Mouse (Mus musculus): ENCODE data around the gene Olfr1360. TPM values are rescaled to one million over a fixed set of nuclear protein-coding genes. Genes with fewer than 3 reads are reported as not detected.
"Not testable (repeated sequence)": the region's sequence is repeated elsewhere in the genome, so short reads cannot be mapped to it uniquely, and the experiment has no call there.

The Olfr1360 gene
- total RNA-seq (2015) (not detected in 2 replicates), total RNA-seq (2017) (not detected in 2 replicates)

- no peak for ATAC-seq (ENCODE audit: poor library complexity, severe bottlenecking)
Measured at GRCm38 (mm10) chr13:21677305-21677704, at the start of gene Olfr1360. TSS of gene Olfr1360 (minus strand) at chr13:21677405.

- ATAC-seq (ENCODE audit: poor library complexity, severe bottlenecking): no peak
Measured at GRCm38 (mm10) chr13:21722993-21723836, 46.0 kb upstream of the Olfr1360 start.

GRCm38 (mm10) chr13:21722373-21722925 is 45.2 kb upstream of the Olfr1360 start:
- no peak for ATAC-seq (ENCODE audit: poor library complexity, severe bottlenecking)

- ATAC-seq (ENCODE audit: poor library complexity, severe bottlenecking): peak; percentile 94
Measured at GRCm38 (mm10) chr13:21721757-21722372, 44.7 kb upstream of the Olfr1360 start, which contains the start of gene Hist1h2bm. TSS of gene Hist1h2bm (plus strand) at chr13:21722044.

- ATAC-seq (ENCODE audit: poor library complexity, severe bottlenecking): not testable (repeated sequence)
Measured at GRCm38 (mm10) chr13:21721107-21721756, 44.0 kb upstream of the Olfr1360 start.

GRCm38 (mm10) chr13:21718381-21719080 is 41.3 kb upstream of the Olfr1360 start:
- no peak for ATAC-seq (ENCODE audit: poor library complexity, severe bottlenecking)

- ATAC-seq (ENCODE audit: poor library complexity, severe bottlenecking): peak; percentile 38
Measured at GRCm38 (mm10) chr13:21717397-21718357, 40.5 kb upstream of the Olfr1360 start, which contains the start of gene Hist1h3h. TSS of gene Hist1h3h (plus strand) at chr13:21717659.

GRCm38 (mm10) chr13:21716540-21717391 is 39.6 kb upstream of the Olfr1360 start:
- peak; percentile 30; the same call in 1 of the 2 replicates for ATAC-seq (ENCODE audit: poor library complexity, severe bottlenecking)

GRCm38 (mm10) chr13:21715864-21716539 is 38.8 kb upstream of the Olfr1360 start, which contains the start of the genes Hist1h2bl and Hist1h2ai:
TSS of gene Hist1h2bl (minus strand) at chr13:21716143.
TSS of gene Hist1h2ai (plus strand) at chr13:21716422.
- peak; percentile 83 for ATAC-seq (ENCODE audit: poor library complexity, severe bottlenecking)

GRCm38 (mm10) chr13:21715131-21715863 is 38.1 kb upstream of the Olfr1360 start:
- ATAC-seq (ENCODE audit: poor library complexity, severe bottlenecking): 0 out of 2 replicates have a peak, but pooled peaks have one; percentile 6

GRCm38 (mm10) chr13:21714725-21715124 is 37.5 kb upstream of the Olfr1360 start:
- ATAC-seq (ENCODE audit: poor library complexity, severe bottlenecking): peak; percentile 34

GRCm38 (mm10) chr13:21711698-21712097 is 34.5 kb upstream of the Olfr1360 start:
- no peak for ATAC-seq (ENCODE audit: poor library complexity, severe bottlenecking)

- ATAC-seq (ENCODE audit: poor library complexity, severe bottlenecking): peak; percentile 42
Measured at GRCm38 (mm10) chr13:21710821-21711525, 33.8 kb upstream of the Olfr1360 start.

GRCm38 (mm10) chr13:21710031-21710711 is 33.0 kb upstream of the Olfr1360 start:
- ATAC-seq (ENCODE audit: poor library complexity, severe bottlenecking): peak; percentile 91

- no peak for ATAC-seq (ENCODE audit: poor library complexity, severe bottlenecking)
Measured at GRCm38 (mm10) chr13:21706669-21707068, 29.5 kb upstream of the Olfr1360 start.

- ATAC-seq (ENCODE audit: poor library complexity, severe bottlenecking): no peak
Measured at GRCm38 (mm10) chr13:21697811-21698210, 20.6 kb upstream of the Olfr1360 start, which contains the start of gene Olfr1359. TSS of gene Olfr1359 (plus strand) at chr13:21698111.
